Mouse (Mus musculus): Measurements from ENCODE around the gene Kank1.

GRCm38 (mm10) chr19:25243566-25243965 lies 6.8 kb downstream of the Kank1 start:
- no peak for TF ChIP-seq CTCF (IDR thresholded peaks at IDR 0.05; ENCODE audit: low read depth, low read length)
- TF ChIP-seq POLR2A (IDR thresholded peaks at IDR 0.05; ENCODE audit: extremely low read depth, insufficient read depth, low read length): no peak
